Mouse (Mus musculus) erythroblast, adult 5-6 weeks (primary cell): ENCODE data around the gene Cep112. TPM values are rescaled to one million over a fixed set of nuclear protein-coding genes. Genes with fewer than 3 reads are reported as not detected.

Experiments used
- ATAC-seq: replicated peaks from 2 replicates; pipeline ENCODE4 v1.8.0; 2016; ENCODE audit warnings: moderate number of reproducible peaks, mild to moderate bottlenecking, moderate TSS enrichment, inconsistent platforms; ENCODE audit not compliant: poor library complexity, low FRiP score, severe bottlenecking
- total RNA-seq, 2 experiments: library from RNA; stranded (forward) in 1 of 2; stranded (reverse) in 1 of 2; fragments of 150-400 nt in 1 of 2; fragments of 200-764, 138-1000 nt in 1 of 2; gene quantifications; 2 replicates each; pipeline versions ENCODE4 v1.2.3 to v1.2.4; 2015 to 2017; ENCODE audit warnings: low replicate concordance in 2 of 2

Cep112 gene
- not detected in 2 replicates for total RNA-seq (2015; ENCODE audit: low replicate concordance)
- total RNA-seq (2017; ENCODE audit: low replicate concordance), result not detected in 2 replicates

GRCm38 (mm10) chr11:108424889-108425591 lies at the start of gene Cep112:
Cep112 (plus strand) TSS chr11:108425192.
- ATAC-seq, result peak; percentile 63

- no peak for ATAC-seq
Measured at GRCm38 (mm10) chr11:108376815-108377214, 48.2 kb upstream of the Cep112 start.

GRCm38 (mm10) chr11:108377680-108378362 lies 47.2 kb upstream of the Cep112 start:
- ATAC-seq, result no peak

- ATAC-seq, result no peak
Measured at GRCm38 (mm10) chr11:108378363-108378751, 46.6 kb upstream of the Cep112 start.

- no peak for ATAC-seq
Measured at GRCm38 (mm10) chr11:108382664-108383063, 42.3 kb upstream of the Cep112 start.

GRCm38 (mm10) chr11:108384920-108385665 lies 39.9 kb upstream of the Cep112 start:
- ATAC-seq, result no peak

- no peak for ATAC-seq
Measured at GRCm38 (mm10) chr11:108385666-108386024, 39.3 kb upstream of the Cep112 start.

- no peak for ATAC-seq
Measured at GRCm38 (mm10) chr11:108395061-108395460, 29.9 kb upstream of the Cep112 start.

- ATAC-seq, result no peak
Measured at GRCm38 (mm10) chr11:108396076-108396829, 28.7 kb upstream of the Cep112 start.

GRCm38 (mm10) chr11:108409876-108410644 lies 14.9 kb upstream of the Cep112 start:
- no peak for ATAC-seq

- ATAC-seq, result no peak
Measured at GRCm38 (mm10) chr11:108416360-108416759, 8.6 kb upstream of the Cep112 start.

- no peak for ATAC-seq
Measured at GRCm38 (mm10) chr11:108418540-108418939, 6.5 kb upstream of the Cep112 start.

GRCm38 (mm10) chr11:108419242-108419641 lies 5.8 kb upstream of the Cep112 start:
- ATAC-seq, result no peak

GRCm38 (mm10) chr11:108420751-108421150 lies 4.2 kb upstream of the Cep112 start:
- ATAC-seq, result no peak

- ATAC-seq, result no peak
Measured at GRCm38 (mm10) chr11:108423221-108423620, 1.8 kb upstream of the Cep112 start.

GRCm38 (mm10) chr11:108424111-108424510 lies 881 bp upstream of the Cep112 start:
- no peak for ATAC-seq

- ATAC-seq, result no peak
Measured at GRCm38 (mm10) chr11:108425592-108425921, 565 bp downstream of the Cep112 start.

GRCm38 (mm10) chr11:108426086-108426485 lies 1.1 kb downstream of the Cep112 start:
- no peak for ATAC-seq

GRCm38 (mm10) chr11:108427191-108427590 lies 2.2 kb downstream of the Cep112 start:
- no peak for ATAC-seq
